Mouse (Mus musculus) heart, embryonic 12.5 days (tissue): ENCODE results near the gene Slc39a1. TPM values are rescaled to one million over a fixed set of nuclear protein-coding genes. Genes with fewer than 3 reads are reported as not detected.
"Not testable (repeated sequence)": the region's sequence is repeated elsewhere in the genome, so short reads cannot be mapped to it uniquely, and the experiment has no call there.

ENCODE experiments used
- ATAC-seq: fragments of 200-750 bp; cut with Nextera tagmentation; 2 replicates; pipeline ENCODE4 v1.8.0; 2017; ENCODE audit warnings: moderate TSS enrichment, moderate library complexity; ENCODE audit not compliant: insufficient number of reproducible peaks, low FRiP score
- H3K27ac ChIP-seq: fragments of 300-500 bp; sonication (generic); 2 replicates; pipeline ENCODE4 v1.5.1; 2016; ENCODE audit warnings: mild to moderate bottlenecking, moderate library complexity; ENCODE audit not compliant: poor library complexity, severe bottlenecking
- H3K27me3 ChIP-seq: fragments of 300-500 bp; sonication (generic); replicated peaks from 2 replicates; pipeline ENCODE4 v1.6.1; 2016; ENCODE audit warnings: mild to moderate bottlenecking, moderate library complexity
- H3K36me3 ChIP-seq: fragments of 300-500 bp; sonication (generic); 2 replicates; pipeline ENCODE4 v1.6.1; 2016; ENCODE audit warnings: mild to moderate bottlenecking, moderate library complexity
- H3K4me1 ChIP-seq: fragments of 300-500 bp; sonication (generic); replicated peaks from 2 replicates; pipeline ENCODE4 v1.6.1; 2016; ENCODE audit warnings: mild to moderate bottlenecking
- H3K4me2 ChIP-seq: fragments of 300-500 bp; sonication (generic); 2 replicates; pipeline ENCODE4 v1.6.1; 2016; ENCODE audit warnings: mild to moderate bottlenecking, moderate library complexity
- H3K4me3 ChIP-seq: fragments of 300-500 bp; sonication (generic); 2 replicates; pipeline ENCODE4 v1.5.1; 2016; ENCODE audit warnings: mild to moderate bottlenecking
- H3K9ac ChIP-seq: fragments of 300-500 bp; sonication (generic); 2 replicates; pipeline ENCODE4 v1.6.1; 2016; ENCODE audit warnings: mild to moderate bottlenecking, moderate library complexity
- H3K9me3 ChIP-seq: fragments of 300-500 bp; sonication (generic); replicated peaks from 2 replicates; pipeline ENCODE4 v1.6.1; 2016; ENCODE audit warnings: mild to moderate bottlenecking, moderate library complexity
- WGBS: fragments of 180-500 bp; shearing (Covaris S2); methylation state at CpG from one replicate; pipeline ENCODE4 v1.1.7; 2016; 5-methylcytosine and 5-hydroxymethylcytosine counted together
- microRNA-seq: library from miRNA; unstranded; fragments of <30 nt; microRNA quantifications from one replicate; pipeline ENCODE4, GENCODE M21; 2017
- polyA plus RNA-seq: library from polyadenylated mRNA; unstranded; fragments of >200 nt; fragmentation: Nextera tagmentation; extraction: Ambion mirVana; gene quantifications from 2 replicates; pipeline ENCODE4 v1.2.1, GENCODE M21; 2016

Slc39a1 gene
- polyA plus RNA-seq, 1 experiment from 2014 or later, result 67.8 TPM

DNA sequence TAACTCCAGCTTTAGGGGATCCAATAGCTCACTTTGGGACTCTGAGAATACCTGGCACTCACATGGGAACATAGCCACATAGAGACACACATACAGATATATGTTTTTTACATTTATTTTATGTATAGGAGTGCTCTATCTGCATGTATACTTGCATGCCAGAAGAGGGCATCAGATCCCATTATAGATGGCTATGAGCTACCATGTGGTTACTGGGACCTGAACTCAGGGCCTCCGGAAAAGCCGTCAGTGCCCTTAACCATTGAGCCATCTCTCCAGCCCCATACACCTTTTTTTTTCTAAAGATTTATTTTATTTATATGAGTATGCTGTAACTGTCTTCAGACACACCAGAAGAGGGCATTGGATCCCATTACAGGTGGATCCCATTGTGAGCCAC, 36.2 kb downstream of the Slc39a1 start:
- no peak for ATAC-seq
- no peak overlapping the region for H3K4me2 ChIP-seq
- WGBS, result 91% methylated on average over 2 of the region's 2 CpGs
- no peak overlapping the region for H3K9ac ChIP-seq
- H3K27me3 ChIP-seq, result no peaks in the 10 kb centered on the region
- H3K4me1 ChIP-seq, result no peaks in the 10 kb centered on the region
- H3K9me3 ChIP-seq, result no peaks in the 10 kb centered on the region
- H3K27ac ChIP-seq, result no peak overlapping the region
- no peak overlapping the region for H3K4me3 ChIP-seq
- peaks cover 22% of the 10 kb centered on the region for H3K36me3 ChIP-seq

GRCm38 (mm10) chr3:90289403-90289802, 41.4 kb downstream of the Slc39a1 start:
- not testable (repeated sequence) for H3K9ac ChIP-seq, H3K27me3 ChIP-seq, H3K27ac ChIP-seq, H3K9me3 ChIP-seq, H3K4me1 ChIP-seq, H3K36me3 ChIP-seq, H3K4me3 ChIP-seq, ATAC-seq, H3K4me2 ChIP-seq
- WGBS, result 63% methylated on average over 2 of the region's 3 CpGs

- Histone ChIP-seq H3K27me3 (no peaks in the 10 kb centered on the region), H3K4me3 (no peak overlapping the region), H3K4me1 (peaks cover 16% of the 10 kb centered on the region), H3K9ac (no peak overlapping the region), H3K4me2 (no peak overlapping the region), H3K9me3 (no peaks in the 10 kb centered on the region), H3K27ac (no peak overlapping the region), H3K36me3 (no peaks in the 10 kb centered on the region)
- WGBS, result 82% methylated on average over 1 of the region's 1 CpGs
- no peak for ATAC-seq
Observed at GRCm38 (mm10) chr3:90290602-90291001, 42.6 kb downstream of the Slc39a1 start.

DNA sequence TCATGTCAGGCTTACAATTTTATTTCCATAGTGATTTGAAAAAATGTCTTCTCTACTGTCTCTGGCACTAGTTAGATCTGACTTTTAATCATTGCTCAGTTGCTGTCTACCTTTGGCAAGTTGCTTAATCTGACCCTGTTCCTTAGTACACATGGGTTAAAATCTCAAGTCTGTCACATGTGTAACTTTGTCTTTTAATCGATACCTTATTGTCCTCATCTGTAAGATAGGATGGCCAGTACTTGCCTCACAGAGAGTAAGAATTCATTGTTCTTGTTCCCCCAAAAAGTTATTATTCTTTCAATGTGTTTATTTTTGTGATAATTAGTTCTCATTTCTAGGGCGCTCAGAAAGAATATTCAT, 44.0 kb downstream of the Slc39a1 start:
- ATAC-seq, result no peak
- Histone ChIP-seq H3K4me1 (peaks cover 23% of the 10 kb centered on the region), H3K27me3 (no peaks in the 10 kb centered on the region), H3K9ac (peak overlapping the region; percentile 85), H3K27ac (peak overlapping the region; percentile 94), H3K9me3 (no peaks in the 10 kb centered on the region), H3K4me3 (peak overlapping the region; percentile 71), H3K36me3 (no peaks in the 10 kb centered on the region), H3K4me2 (peak overlapping the region; percentile 79)
- WGBS, result 42% methylated on average over 2 of the region's 2 CpGs

DNA sequence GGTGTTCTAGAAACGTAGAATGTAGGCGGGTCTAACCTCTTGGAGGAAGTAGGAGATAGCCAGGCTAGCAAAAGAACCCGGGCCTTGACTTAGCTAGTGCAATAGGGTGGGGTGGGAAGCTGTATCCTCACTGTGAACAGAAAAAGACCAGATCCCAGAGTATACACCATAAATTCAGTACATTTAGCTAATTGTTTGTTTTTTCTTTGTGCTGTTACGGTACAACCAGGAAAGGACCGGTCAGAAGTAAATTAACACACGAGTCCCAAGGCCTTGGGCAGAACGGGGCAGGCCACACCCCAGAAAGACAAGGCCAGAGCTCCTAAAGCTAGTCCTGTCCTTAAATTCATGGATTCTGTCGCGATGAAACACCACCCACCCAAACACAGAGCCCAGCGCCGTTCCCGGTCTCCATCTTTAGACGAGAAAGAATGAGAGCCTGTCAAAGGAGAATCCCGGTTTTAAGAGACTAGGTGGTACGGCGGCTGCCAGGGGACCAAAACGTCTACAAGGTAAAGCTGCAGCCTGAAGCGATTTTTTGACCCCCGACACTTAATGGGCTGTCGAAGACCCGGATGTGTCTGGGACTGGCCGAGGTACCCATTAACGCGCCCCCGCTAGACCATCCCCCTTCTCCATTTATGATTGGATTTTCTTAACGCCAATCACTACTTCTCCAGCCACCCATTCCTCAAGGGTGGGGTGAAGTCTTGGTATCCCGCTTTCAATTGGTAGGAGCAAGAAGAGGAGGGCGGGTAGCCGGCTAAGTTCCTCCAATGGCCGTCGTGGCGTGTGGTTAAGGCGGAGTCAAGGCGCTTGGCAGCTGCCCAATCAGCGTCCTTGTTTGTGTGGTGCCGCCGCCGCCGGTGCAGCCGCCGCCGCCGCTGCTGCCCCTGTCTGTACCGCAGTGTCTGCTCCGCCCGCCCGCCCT, 44.6 kb downstream of the Slc39a1 start, which contains the start of gene Gatad2b:
Gene Gatad2b, plus strand, starts transcription at position 834 of the 931 bp plus-strand sequence.
- Histone ChIP-seq H3K9me3 (no peaks in the 10 kb centered on the region), H3K4me3 (peak within 1 kb of the TSS; percentile 71), H3K9ac (peak within 1 kb of the TSS; percentile 85), H3K4me2 (peak within 1 kb of the TSS; percentile 82), H3K4me1 (peaks cover 24% of the 10 kb centered on the region), H3K36me3 (no peaks in the 10 kb centered on the region), H3K27ac (peak within 1 kb of the TSS; percentile 94), H3K27me3 (no peaks in the 10 kb centered on the region)
- under 1% methylated on average over 44 of the region's 47 CpGs for WGBS
- ATAC-seq, result peak; percentile 98

DNA sequence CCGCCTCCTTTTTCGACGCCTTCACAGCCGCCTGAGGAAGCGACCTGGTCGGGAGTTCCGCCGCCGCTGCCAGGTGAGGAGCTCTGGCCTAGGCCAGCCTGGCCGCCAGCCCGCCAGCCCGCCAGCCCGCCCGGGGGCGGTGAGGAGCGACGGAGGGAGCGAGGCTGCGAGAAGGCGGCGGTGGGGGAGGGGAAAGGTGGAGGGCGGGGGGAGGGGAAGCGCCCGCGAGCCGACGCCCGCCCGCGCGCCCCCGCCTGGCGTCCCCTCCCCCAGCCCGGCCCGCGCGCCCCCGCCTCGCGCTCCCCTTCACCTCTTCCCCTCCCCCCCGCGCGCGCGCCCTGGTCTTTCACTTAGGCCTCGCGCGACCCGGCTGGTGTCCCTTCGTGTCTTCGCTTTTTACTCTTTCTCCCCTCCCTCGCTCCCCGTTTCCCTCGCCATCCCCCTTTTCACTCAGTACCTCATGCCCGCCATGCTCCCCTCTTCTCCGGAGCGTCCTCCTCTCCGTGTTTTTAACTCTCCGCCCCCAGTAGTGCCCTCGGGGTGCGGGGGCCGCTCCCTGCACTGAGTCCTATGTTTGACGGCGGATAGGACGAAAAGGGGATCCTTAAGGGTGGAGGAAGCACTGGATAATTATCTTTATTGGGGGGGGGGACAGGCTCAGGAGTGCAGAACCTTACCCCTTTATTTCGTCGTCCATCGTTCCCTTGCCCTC, 45.5 kb downstream of the Slc39a1 start:
- whole genome bisulfite sequencing, result 1% methylated on average over 40 of the region's 68 CpGs
- Histone ChIP-seq H3K27me3 (no peaks in the 10 kb centered on the region), H3K36me3 (no peaks in the 10 kb centered on the region), H3K4me1 (peaks cover 24% of the 10 kb centered on the region), H3K4me2 (peak overlapping the region; percentile 82), H3K9me3 (no peaks in the 10 kb centered on the region), H3K27ac (peak overlapping the region; percentile 93), H3K4me3 (peak overlapping the region; percentile 71), H3K9ac (peak overlapping the region; percentile 85)
- peak; percentile 52 for ATAC-seq

DNA sequence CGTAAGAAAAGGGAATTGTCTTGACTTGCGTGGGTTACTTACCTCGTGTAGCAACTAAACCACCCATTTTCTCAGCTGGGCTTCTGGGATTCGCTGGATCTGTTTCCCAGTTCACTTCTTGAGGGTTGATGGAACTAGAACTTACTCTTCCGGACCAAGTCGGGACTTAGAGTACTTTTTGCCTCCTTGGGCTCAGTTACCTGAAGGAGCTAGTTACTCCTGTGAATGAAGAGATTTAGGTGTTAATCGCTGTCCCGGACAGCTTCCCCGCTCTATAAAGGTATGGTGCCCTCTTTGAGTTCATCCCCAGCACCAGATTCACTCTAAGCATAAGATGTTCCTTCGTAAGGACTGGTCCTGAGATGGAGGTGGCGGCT, 46.1 kb downstream of the Slc39a1 start:
- peak overlapping the region; percentile 71 for H3K4me3 ChIP-seq
- H3K4me1 ChIP-seq, result peaks cover 24% of the 10 kb centered on the region
- H3K36me3 ChIP-seq, result no peaks in the 10 kb centered on the region
- H3K27ac ChIP-seq, result peak overlapping the region; percentile 93
- ATAC-seq, result no peak
- peak overlapping the region; percentile 82 for H3K4me2 ChIP-seq
- H3K9me3 ChIP-seq, result no peaks in the 10 kb centered on the region
- 2% methylated on average over 11 of the region's 11 CpGs for WGBS
- no peaks in the 10 kb centered on the region for H3K27me3 ChIP-seq
- peak overlapping the region; percentile 85 for H3K9ac ChIP-seq

- H3K36me3 ChIP-seq, result no peaks in the 10 kb centered on the region
- WGBS, result 58% methylated on average over 2 of the region's 2 CpGs
- H3K9me3 ChIP-seq, result no peaks in the 10 kb centered on the region
- H3K4me3 ChIP-seq, result peak overlapping the region; percentile 71
- peaks cover 24% of the 10 kb centered on the region for H3K4me1 ChIP-seq
- ATAC-seq, result no peak
- no peak overlapping the region for H3K27ac ChIP-seq
- H3K9ac ChIP-seq, result peak overlapping the region; percentile 85; the same call in 1 of the 2 replicates
- H3K4me2 ChIP-seq, result peak overlapping the region; percentile 82
- H3K27me3 ChIP-seq, result no peaks in the 10 kb centered on the region
Observed at GRCm38 (mm10) chr3:90294651-90295050, 46.7 kb downstream of the Slc39a1 start.

Small RNA genes within 50 kb of the gene (microRNA-seq; reads per million reads assigned to microRNA genes)
- not detected for gene Mir7012

Other genes starting within 250 kb of the Slc39a1 start
- 79.4 and 85.4 TPM in 2 replicates for gene Hax1, start 249.4 kb upstream of the Slc39a1 start, polyA plus RNA-seq
- 136 and 141 TPM in 2 replicates for gene 4933434E20Rik, start 196.5 kb upstream of the Slc39a1 start, polyA plus RNA-seq
- gene Ubap2l, start 195.5 kb upstream of the Slc39a1 start, polyA plus RNA-seq, result 178 and 200 TPM in 2 replicates
- 335 and 344 TPM in 2 replicates for gene Tpm3, start 175.5 kb upstream of the Slc39a1 start, polyA plus RNA-seq
- 0.33 and 0.40 TPM in 2 replicates for gene Nup210l, start 144.0 kb upstream of the Slc39a1 start, polyA plus RNA-seq
- gene Rps27, start 34.5 kb upstream of the Slc39a1 start, polyA plus RNA-seq, result 771 and 793 TPM in 2 replicates
- 26.8 and 28.0 TPM in 2 replicates for gene Rab13, start 34.5 kb upstream of the Slc39a1 start, polyA plus RNA-seq
- 83.0 and 84.3 TPM in 2 replicates for gene Jtb, start 16.6 kb upstream of the Slc39a1 start, polyA plus RNA-seq
- gene Creb3l4, start 4.7 kb upstream of the Slc39a1 start, polyA plus RNA-seq, result 2.3 TPM in 2 replicates
- 14.6 and 18.7 TPM in 2 replicates for gene Crtc2, start 6.0 kb downstream of the Slc39a1 start, polyA plus RNA-seq
- gene Dennd4b, start 17.0 kb downstream of the Slc39a1 start, polyA plus RNA-seq, result 6.1 and 8.2 TPM in 2 replicates
- gene Gatad2b, start 45.0 kb downstream of the Slc39a1 start, polyA plus RNA-seq, result 8.5 and 10.0 TPM in 2 replicates
- gene Slc27a3, start 141.8 kb downstream of the Slc39a1 start, polyA plus RNA-seq, result 9.9 and 10.3 TPM in 2 replicates
- gene Ints3, start 185.4 kb downstream of the Slc39a1 start, polyA plus RNA-seq, result 31.1 and 32.2 TPM in 2 replicates
- gene Npr1, start 217.7 kb downstream of the Slc39a1 start, polyA plus RNA-seq, result 8.2 and 8.9 TPM in 2 replicates
- 135 and 137 TPM in 2 replicates for gene Ilf2, start 228.0 kb downstream of the Slc39a1 start, polyA plus RNA-seq
- 72.9 and 75.3 TPM in 2 replicates for gene Snapin, start 242.9 kb downstream of the Slc39a1 start, polyA plus RNA-seq